Mouse (Mus musculus) c-Kit-negative CD71-positive TER-119-positive erythroid progenitor cells, embryonic 14.5 days (primary cell): ENCODE measurements around the gene Slc25a3.
A peak's percentile ranks its signal among the peaks of the same experiment; 100 is the strongest.

Experiments
- DNase-seq: peaks from one replicate; pipeline ENCODE4 v3.0.0-alpha.2; 2013; ENCODE audit warnings: low read depth, low spot score

The Slc25a3 gene

GRCm38 (mm10) chr10:91123828-91124822 lies at the start of gene Slc25a3:
Gene Slc25a3 (minus strand): TSS chr10:91124059.
- DNase-seq = peak; percentile 97

- no peak for DNase-seq
Observed at GRCm38 (mm10) chr10:91172329-91173100, 48.7 kb upstream of the Slc25a3 start.

GRCm38 (mm10) chr10:91171455-91172328 lies 47.8 kb upstream of the Slc25a3 start:
- DNase-seq = peak; percentile 90

- DNase-seq = no peak
Observed at GRCm38 (mm10) chr10:91171041-91171440, 47.2 kb upstream of the Slc25a3 start.

- peak; percentile 86 for DNase-seq
Observed at GRCm38 (mm10) chr10:91170143-91170941, 46.5 kb upstream of the Slc25a3 start.

- DNase-seq = no peak
Observed at GRCm38 (mm10) chr10:91169414-91170065, 45.7 kb upstream of the Slc25a3 start.

GRCm38 (mm10) chr10:91167352-91167751 lies 43.5 kb upstream of the Slc25a3 start:
- DNase-seq = no peak

- no peak for DNase-seq
Observed at GRCm38 (mm10) chr10:91166890-91167289, 43.0 kb upstream of the Slc25a3 start.

GRCm38 (mm10) chr10:91165850-91166249 lies 42.0 kb upstream of the Slc25a3 start:
- no peak for DNase-seq

GRCm38 (mm10) chr10:91164491-91164890 lies 40.6 kb upstream of the Slc25a3 start:
- DNase-seq = no peak

GRCm38 (mm10) chr10:91162511-91163163 lies 38.8 kb upstream of the Slc25a3 start:
- DNase-seq = no peak

GRCm38 (mm10) chr10:91162077-91162476 lies 38.2 kb upstream of the Slc25a3 start:
- DNase-seq = no peak

GRCm38 (mm10) chr10:91161006-91161405 lies 37.1 kb upstream of the Slc25a3 start:
- no peak for DNase-seq

GRCm38 (mm10) chr10:91158442-91158841 lies 34.6 kb upstream of the Slc25a3 start:
- no peak for DNase-seq

GRCm38 (mm10) chr10:91156338-91156737 lies 32.5 kb upstream of the Slc25a3 start:
- no peak for DNase-seq

- DNase-seq = no peak
Observed at GRCm38 (mm10) chr10:91153894-91154503, 30.1 kb upstream of the Slc25a3 start.

GRCm38 (mm10) chr10:91145413-91145812 lies 21.6 kb upstream of the Slc25a3 start:
- DNase-seq = no peak

- no peak for DNase-seq
Observed at GRCm38 (mm10) chr10:91143313-91144230, 19.7 kb upstream of the Slc25a3 start.
